8 mouse cellular contexts compared by ENCODE assay signal in genomic region chr7:127406002-127406987, GRCm38 (mm10). TPM values are rescaled to one million over a fixed set of nuclear protein-coding genes. Genes with fewer than 3 reads are reported as not detected.
A peak's percentile ranks its signal among the peaks of the same experiment; 100 is the strongest.
DNase-seq lines count a peak whose midpoint lies in the region; ATAC-seq and TF ChIP-seq lines count a peak whose summit lies in the region.
"Not testable (repeated sequence)": the region's sequence is repeated elsewhere in the genome, so short reads cannot be mapped to it uniquely, and the experiment has no call there.

Zfp764 (minus strand) TSS chr7:127406822.

- H3K4me3 ChIP-seq in CH12.LX (replicated peaks in 1 of 3; ENCODE audit: low read depth in 2 of 3, low read length in 2 of 3, poor library complexity in 1 of 3), result peak within 1 kb of the TSS; percentile 52 to 68 (median 56)
- H3K4me3 ChIP-seq in forebrain, embryonic 12.5 days (replicated peaks), result peak within 1 kb of the TSS; percentile 56
- H3K4me3 ChIP-seq in heart, postnatal 0 days (ENCODE audit: low read depth, low read length), result peak within 1 kb of the TSS; percentile 63
- H3K4me3 ChIP-seq in liver, embryonic 16.5 days (ENCODE audit: low read depth, low read length), result peak within 1 kb of the TSS; percentile 65
- H3K4me3 ChIP-seq in neural tube, embryonic 13.5 days, result peak within 1 kb of the TSS; percentile 57
- H3K4me3 ChIP-seq in testis, adult 2 months (ENCODE audit: control insufficient read depth, low read depth, low read length), result peak within 1 kb of the TSS; percentile 75

- peak; percentile 81 for TF ChIP-seq POLR2A in CH12.LX (IDR thresholded peaks at IDR 0.05; ENCODE audit: low read depth, low read length)
- TF ChIP-seq POLR2A in testis, adult 2 months (IDR thresholded peaks at IDR 0.05; ENCODE audit: control insufficient read depth, low read depth, low read length), result peak; percentile 44; the same call in 1 of the 2 replicates

- in situ Hi-C loops in CH12.LX (cut with MboI; ENCODE audit: low pct_ligation_motif_present, low pct_unique_long_range_greater_than_20kb, low sequenced_read_pairs), result not testable (repeated sequence)

- TF ChIP-seq RAD21 in CH12.LX (IDR thresholded peaks at IDR 0.05; ENCODE audit: low read depth, low read length), result peak; percentile 28

- peak within 1 kb of the TSS; percentile 65 for H3K9ac ChIP-seq in CH12.LX (ENCODE audit: insufficient read depth, low read depth)
- H3K9ac ChIP-seq in forebrain, embryonic 12.5 days, result peak within 1 kb of the TSS; percentile 78
- peak within 1 kb of the TSS; percentile 66 for H3K9ac ChIP-seq in heart, postnatal 0 days (replicated peaks; ENCODE audit: low read depth, low read length)
- peak within 1 kb of the TSS; percentile 64 for H3K9ac ChIP-seq in liver, embryonic 16.5 days (ENCODE audit: low read depth, low read length)
- H3K9ac ChIP-seq in neural tube, embryonic 13.5 days, result peak within 1 kb of the TSS; percentile 84

- not testable (repeated sequence) for TF ChIP-seq EP300 in CH12.LX (IDR thresholded peaks at IDR 0.05; ENCODE audit: low read length); heart, postnatal 0 days (IDR thresholded peaks at IDR 0.05; ENCODE audit: low read depth)

- TF ChIP-seq CTCF in CH12.LX (conservative IDR thresholded peaks at IDR 0.05 in 1 of 2, IDR thresholded peaks at IDR 0.05 in 1 of 2; ENCODE audit: low read depth in 2 of 2, low read length in 2 of 2), result peak; percentile 58 to 73
- peak; percentile 74 for TF ChIP-seq CTCF in heart, postnatal 0 days (IDR thresholded peaks at IDR 0.05; ENCODE audit: low read depth)
- TF ChIP-seq CTCF in testis, adult 2 months (IDR thresholded peaks at IDR 0.05; ENCODE audit: control insufficient read depth, insufficient read depth, insufficient replicate concordance, low read depth, low read length), result peak; percentile 49

- H3K79me2 ChIP-seq in CH12.LX (replicated peaks; ENCODE audit: control insufficient read depth, extremely low read depth, insufficient read depth, poor library complexity, severe bottlenecking), result not testable (repeated sequence)

- ATAC-seq in forebrain, embryonic 12.5 days (ENCODE audit: low FRiP score), result peak; percentile 87
- peak; percentile 89 for ATAC-seq in heart, postnatal 0 days (ENCODE audit: insufficient read depth, low read depth)
- peak; percentile 80 for ATAC-seq in liver, embryonic 16.5 days (ENCODE audit: low read depth)
- ATAC-seq in neural tube, embryonic 13.5 days (ENCODE audit: low read depth), result peak; percentile 83

- not testable (repeated sequence) for H3K27me3 ChIP-seq in CH12.LX (replicated peaks); forebrain, embryonic 12.5 days; heart, postnatal 0 days (ENCODE audit: control insufficient read depth, insufficient read depth, low read length); liver, embryonic 16.5 days (ENCODE audit: control insufficient read depth, insufficient read depth, low read depth, low read length); neural tube, embryonic 13.5 days; testis, adult 2 months (ENCODE audit: control insufficient read depth, insufficient read depth, low read length)

- not testable (repeated sequence) for H3K36me3 ChIP-seq in CH12.LX (replicated peaks in 1 of 2; ENCODE audit: control insufficient read depth in 1 of 2, insufficient read depth in 1 of 2, low read length in 1 of 2); forebrain, embryonic 12.5 days (replicated peaks); heart, postnatal 0 days (replicated peaks; ENCODE audit: control insufficient read depth, insufficient read depth, low read length); liver, embryonic 16.5 days (ENCODE audit: control insufficient read depth, insufficient read depth); neural tube, embryonic 13.5 days; testis, adult 2 months (ENCODE audit: control insufficient read depth, insufficient read depth, low read length)

- peak; percentile 86 for DNase-seq in CH12.LX (ENCODE audit: extremely low read depth)
- DNase-seq in c-Kit-positive CD71-positive TER-119-positive erythroid progenitor cells, embryonic 14.5 days (ENCODE audit: low spot score), result peak; percentile 79
- peak; percentile 87 for DNase-seq in heart, postnatal 0 days (ENCODE audit: low spot score)
- DNase-seq in kidney, postnatal 4 days, result peak; percentile 92 to 95

- not testable (repeated sequence) for H3K9me3 ChIP-seq in CH12.LX (replicated peaks; ENCODE audit: low read length); forebrain, embryonic 12.5 days; heart, postnatal 0 days (replicated peaks; ENCODE audit: control insufficient read depth, low read length); liver, embryonic 16.5 days (replicated peaks; ENCODE audit: control insufficient read depth, low read length); neural tube, embryonic 13.5 days

- WGBS in forebrain, embryonic 12.5 days, result 7% methylated on average over 40 of the region's 40 CpGs
- WGBS in heart, postnatal 0 days, result 4% methylated on average over 40 of the region's 40 CpGs
- WGBS in liver, embryonic 16.5 days (ENCODE audit: insufficient replicate concordance), result 3% methylated on average over 38 of the region's 40 CpGs
- WGBS in neural tube, embryonic 13.5 days, result 6% methylated on average over 40 of the region's 40 CpGs

- peaks cover 0 to 18% of the 10 kb centered on the region in 2 experiments; a peak in 2 of 4 replicates for H3K4me1 ChIP-seq in CH12.LX (ENCODE audit: control insufficient read depth in 1 of 2, insufficient read depth in 2 of 2)
- not testable (repeated sequence) for H3K4me1 ChIP-seq in forebrain, embryonic 12.5 days; heart, postnatal 0 days (ENCODE audit: control insufficient read depth, insufficient read depth); liver, embryonic 16.5 days (ENCODE audit: control insufficient read depth, low read depth, low read length); neural tube, embryonic 13.5 days (replicated peaks); testis, adult 2 months (ENCODE audit: control insufficient read depth, insufficient read depth, low read length)

- H3K4me2 ChIP-seq in CH12.LX (ENCODE audit: insufficient read depth, low read depth, poor library complexity, severe bottlenecking), result peak within 1 kb of the TSS; percentile 50
- peak within 1 kb of the TSS; percentile 92 for H3K4me2 ChIP-seq in forebrain, embryonic 12.5 days
- peak within 1 kb of the TSS; percentile 75 for H3K4me2 ChIP-seq in heart, postnatal 0 days (ENCODE audit: low read depth, low read length)
- H3K4me2 ChIP-seq in liver, embryonic 16.5 days (ENCODE audit: low read depth, low read length), result peak within 1 kb of the TSS; percentile 84
- peak within 1 kb of the TSS; percentile 88 for H3K4me2 ChIP-seq in neural tube, embryonic 13.5 days

- H3K27ac ChIP-seq in CH12.LX (ENCODE audit: insufficient read depth, low read depth), result peak within 1 kb of the TSS; percentile 10; the same call in 1 of the 2 replicates
- H3K27ac ChIP-seq in forebrain, embryonic 12.5 days, result peak within 1 kb of the TSS; percentile 71
- peak within 1 kb of the TSS; percentile 65 for H3K27ac ChIP-seq in heart, postnatal 0 days (ENCODE audit: low read depth)
- H3K27ac ChIP-seq in liver, embryonic 16.5 days (ENCODE audit: low read length); testis, adult 2 months (ENCODE audit: control insufficient read depth, insufficient read depth, low read depth, low read length): not testable (repeated sequence)
- peak within 1 kb of the TSS; percentile 73 for H3K27ac ChIP-seq in neural tube, embryonic 13.5 days (replicated peaks)

- dilution Hi-C loops in CH12.LX (cut with MboI; ENCODE audit: extremely low pct_ligation_motif_present, extremely low pct_unique_long_range_greater_than_20kb, low sequenced_read_pairs), result not testable (repeated sequence)

TF ChIP-seq in CH12.LX, 34 proteins besides CTCF, POLR2A, EP300 and RAD21 (continues in another document):
- TF ChIP-seq SMC3 (IDR thresholded peaks at IDR 0.05; ENCODE audit: low read depth, low read length), result peak; percentile 37
- peak; percentile 65 for TF ChIP-seq MXI1 (IDR thresholded peaks at IDR 0.05; ENCODE audit: low read depth, low read length)
- peak; percentile 86 for TF ChIP-seq ELF1 (IDR thresholded peaks at IDR 0.05; ENCODE audit: low read depth, low read length)
- TF ChIP-seq USF2 (conservative IDR thresholded peaks at IDR 0.05; ENCODE audit: low read depth, low read length), result peak; percentile 46; the same call in 1 of the 2 replicates
- TF ChIP-seq ZMIZ1 (IDR thresholded peaks at IDR 0.05; ENCODE audit: low read depth, low read length), result 0 out of 2 replicates have a peak, but pooled peaks have one; percentile 44
- TF ChIP-seq TCF12 (IDR thresholded peaks at IDR 0.05; ENCODE audit: low read depth, low read length), result peak; percentile 62; the same call in 1 of the 2 replicates
- TF ChIP-seq SIN3A (IDR thresholded peaks at IDR 0.05; ENCODE audit: low read length), result peak; percentile 34; the same call in 1 of the 2 replicates
- peak; percentile 86 for TF ChIP-seq BHLHE40 (IDR thresholded peaks at IDR 0.05; ENCODE audit: low read depth, low read length)
- TF ChIP-seq NELFE (IDR thresholded peaks at IDR 0.05; ENCODE audit: low read depth, low read length), result peak; percentile 66
- TF ChIP-seq NRF1 (IDR thresholded peaks at IDR 0.05; ENCODE audit: low read depth, low read length), result peak; percentile 59; the same call in 1 of the 2 replicates
- peak; percentile 53; the same call in 1 of the 2 replicates for TF ChIP-seq MYC (IDR thresholded peaks at IDR 0.05; ENCODE audit: low read depth, low read length)
- peak; percentile 32; the same call in 1 of the 2 replicates for TF ChIP-seq MAX (IDR thresholded peaks at IDR 0.05; ENCODE audit: low read length)
- peak; percentile 75 for TF ChIP-seq USF1 (IDR thresholded peaks at IDR 0.05; ENCODE audit: low read depth, low read length)

RNA-seq across cellular contexts. Expression of gene Zfp764, which starts in this region (rescaled TPM):
- total RNA-seq in CH12.LX (2012; rRNA removed) (7.5 and 8.1 TPM in 2 replicates), CH12.LX (2014; rRNA removed) (8.4 TPM in 2 replicates)
- polyA plus RNA-seq in CH12.LX (2012; ENCODE audit: insufficient read length, low read depth), result 7.9 and 8.1 TPM in 2 replicates
- polyA plus RNA-seq in forebrain, embryonic 12.5 days (2016; fragmentation: Nextera tagmentation; extraction: Ambion mirVana), result 5.3 and 6.4 TPM in 2 replicates
- total RNA-seq in heart, postnatal 0 days (2014; rRNA removed; ENCODE audit: low replicate concordance), result 6.4 and 11.3 TPM in 2 replicates
- polyA plus RNA-seq in heart, postnatal 0 days (2015; fragmentation: Nextera tagmentation; extraction: Ambion mirVana), result 3.2 and 3.3 TPM in 2 replicates
- polyA plus RNA-seq in liver, embryonic 16.5 days (2015; fragmentation: Nextera tagmentation; extraction: Ambion mirVana), result 1.3 and 1.4 TPM in 2 replicates
- polyA plus RNA-seq in neural tube, embryonic 13.5 days (2015; fragmentation: Nextera tagmentation; extraction: Ambion mirVana), result 4.0 and 4.5 TPM in 2 replicates
- polyA plus RNA-seq in testis, adult 2 months (2012; rRNA removed), result 0.30 and 0.31 TPM in 2 replicates
